Mouse (Mus musculus): ENCODE measurements around the gene Mau2. TPM values are rescaled to one million over a fixed set of nuclear protein-coding genes. Genes with fewer than 3 reads are reported as not detected.
A peak's percentile ranks its signal among the peaks of the same experiment; 100 is the strongest.

The Mau2 gene
- polyA plus RNA-seq, 1 experiment = 1.5 TPM

DNA sequence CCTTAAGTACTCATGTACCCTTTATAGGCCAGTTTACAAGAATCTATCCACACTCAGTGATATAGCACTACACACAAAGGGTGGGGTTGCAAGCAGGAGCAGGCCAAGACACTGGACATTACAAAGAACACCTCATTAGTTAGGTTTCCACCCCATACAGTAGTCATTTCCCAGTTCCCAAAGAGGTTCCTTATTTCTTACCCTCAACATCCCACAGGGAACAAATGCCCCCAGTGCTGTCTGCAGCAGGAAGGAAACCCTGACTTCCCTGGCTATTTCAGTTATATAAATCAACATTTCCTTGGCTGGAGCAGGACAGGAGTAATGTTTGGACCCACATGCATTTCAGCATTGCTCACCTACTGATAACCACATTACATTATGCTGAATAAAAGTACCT lies 54.8 kb downstream of the Mau2 start:
- no peak for TF ChIP-seq TAL1 (IDR thresholded peaks at IDR 0.05; ENCODE audit: low read length)
- no peak for TF ChIP-seq GATA1 (IDR thresholded peaks at IDR 0.05; ENCODE audit: low read length)
- Histone ChIP-seq H3K27me3 (ENCODE audit: control insufficient read depth) (no peaks in the 10 kb centered on the region), H3K4me3 (replicated peaks) (no peak overlapping the region), H3K36me3 (ENCODE audit: control insufficient read depth) (peaks cover 37% of the 10 kb centered on the region), H3K4me1 (ENCODE audit: control insufficient read depth) (peaks cover 21% of the 10 kb centered on the region), H3K9me3 (ENCODE audit: control insufficient read depth, low read length) (no peaks in the 10 kb centered on the region)

DNA sequence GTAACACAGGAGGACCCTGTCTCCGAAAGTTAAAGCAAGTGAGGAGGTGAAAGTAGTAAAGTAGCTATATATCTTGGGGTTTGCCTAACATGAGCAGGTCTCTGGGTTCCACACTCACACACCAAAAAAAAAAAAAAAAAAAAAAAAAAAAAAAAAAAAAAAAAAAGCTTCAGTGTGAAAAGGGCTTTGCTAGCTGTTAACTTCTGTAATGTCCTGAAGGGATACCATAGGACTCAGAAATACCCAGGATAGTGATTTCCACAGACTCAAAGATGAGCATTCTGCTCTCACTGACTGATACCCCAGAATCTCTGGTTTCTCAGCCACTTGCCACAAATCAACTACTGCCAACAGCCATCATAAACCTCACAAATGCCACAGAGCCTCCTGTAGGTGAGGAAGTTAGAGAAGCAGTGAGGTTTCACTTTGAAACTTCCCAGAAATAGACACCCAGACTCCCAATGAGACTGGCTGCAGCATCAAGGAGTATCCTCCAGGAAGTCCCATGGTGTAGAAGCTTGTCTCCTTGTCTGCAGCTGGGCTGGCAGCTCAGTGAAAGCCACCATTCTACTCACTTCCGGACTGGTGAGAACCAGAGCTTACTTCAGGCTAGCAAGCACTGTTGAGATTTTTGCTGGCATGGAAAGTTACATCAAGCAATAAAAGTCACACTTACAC lies 57.5 kb downstream of the Mau2 start:
- Histone ChIP-seq H3K36me3 (ENCODE audit: control insufficient read depth) (peaks cover 21% of the 10 kb centered on the region), H3K4me3 (replicated peaks) (no peak overlapping the region), H3K27me3 (ENCODE audit: control insufficient read depth) (no peaks in the 10 kb centered on the region), H3K9me3 (ENCODE audit: control insufficient read depth, low read length) (no peaks in the 10 kb centered on the region), H3K4me1 (ENCODE audit: control insufficient read depth) (peaks cover 14% of the 10 kb centered on the region)
- TF ChIP-seq GATA1 (IDR thresholded peaks at IDR 0.05; ENCODE audit: low read length) (no peak), TAL1 (IDR thresholded peaks at IDR 0.05; ENCODE audit: low read length) (no peak)

DNA sequence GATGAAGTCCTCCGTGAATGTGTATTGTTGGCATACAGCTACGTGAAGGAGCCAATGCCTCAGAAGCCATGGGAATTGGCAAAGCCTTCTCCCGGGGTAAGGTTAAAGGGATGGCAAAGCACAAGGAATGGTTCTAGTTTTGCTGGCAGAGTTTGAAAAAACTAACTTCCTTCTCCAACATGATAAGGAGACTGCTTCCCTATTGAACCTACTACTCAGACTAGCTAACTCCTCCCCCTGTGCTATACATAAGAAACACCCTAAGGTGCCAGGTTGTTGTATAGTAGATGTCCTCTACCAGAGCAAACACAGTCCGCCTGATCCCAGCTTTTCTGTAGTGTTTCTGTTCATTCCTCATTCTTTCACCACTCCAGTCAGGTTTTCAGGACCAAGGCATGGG lies 64.1 kb downstream of the Mau2 start:
- Histone ChIP-seq H3K4me1 (ENCODE audit: control insufficient read depth) (peaks cover 28% of the 10 kb centered on the region), H3K36me3 (ENCODE audit: control insufficient read depth) (peaks cover 18% of the 10 kb centered on the region), H3K4me3 (replicated peaks) (no peak overlapping the region), H3K9me3 (ENCODE audit: control insufficient read depth, low read length) (no peaks in the 10 kb centered on the region), H3K27me3 (ENCODE audit: control insufficient read depth) (no peaks in the 10 kb centered on the region)
- no peak for TF ChIP-seq TAL1 (IDR thresholded peaks at IDR 0.05; ENCODE audit: low read length)
- no peak for TF ChIP-seq GATA1 (IDR thresholded peaks at IDR 0.05; ENCODE audit: low read length)

DNA sequence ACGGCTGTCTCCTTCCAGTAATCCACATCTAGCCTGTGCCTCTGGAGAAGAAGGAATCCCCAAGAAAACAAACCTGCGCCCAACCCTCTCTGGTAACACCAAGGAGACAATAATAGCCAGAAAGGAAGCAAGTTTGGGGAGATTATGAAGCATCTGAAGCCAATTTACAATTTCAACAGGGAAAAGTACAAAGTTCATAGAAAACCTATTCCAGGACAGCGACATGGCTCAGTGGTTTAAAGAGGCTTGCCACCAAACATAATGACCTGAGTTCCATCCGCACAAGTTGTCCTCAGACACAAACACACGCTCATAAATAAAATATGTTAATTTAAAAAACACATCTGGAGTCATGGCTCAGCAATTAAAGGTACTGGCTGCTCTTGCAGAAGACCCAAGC lies 67.7 kb downstream of the Mau2 start:
- Histone ChIP-seq H3K4me3 (replicated peaks) (peak overlapping the region; percentile 87), H3K4me1 (ENCODE audit: control insufficient read depth) (peaks cover 54% of the 10 kb centered on the region), H3K36me3 (ENCODE audit: control insufficient read depth) (peaks cover 18% of the 10 kb centered on the region), H3K9me3 (ENCODE audit: control insufficient read depth, low read length) (no peaks in the 10 kb centered on the region), H3K27me3 (ENCODE audit: control insufficient read depth) (no peaks in the 10 kb centered on the region)
- TF ChIP-seq TAL1 (IDR thresholded peaks at IDR 0.05; ENCODE audit: low read length) (no peak), GATA1 (IDR thresholded peaks at IDR 0.05; ENCODE audit: low read length) (no peak)

DNA sequence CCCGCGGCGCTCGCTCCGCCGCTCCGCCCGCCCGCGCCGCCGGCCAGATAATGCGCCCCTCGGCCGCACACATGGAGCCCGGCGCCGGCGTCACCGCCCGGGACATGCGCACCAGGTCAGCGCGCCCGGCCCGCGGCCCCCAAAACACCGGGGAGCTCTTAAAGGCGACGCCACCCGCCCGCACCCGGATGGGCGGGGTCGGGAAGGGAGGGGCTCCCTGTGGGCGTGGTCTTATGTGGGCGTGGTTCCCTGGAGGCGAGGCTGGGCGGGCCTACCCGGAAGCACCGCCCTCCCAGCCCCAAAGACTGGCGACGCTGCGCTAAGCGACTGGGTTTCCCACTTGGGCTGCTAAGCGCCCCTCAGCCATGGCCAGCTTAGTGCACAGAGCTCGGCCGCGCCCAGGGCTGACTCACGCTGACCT lies 68.3 kb downstream of the Mau2 start:
- H3K27me3 ChIP-seq (ENCODE audit: control insufficient read depth) = no peaks in the 10 kb centered on the region
- H3K9me3 ChIP-seq (ENCODE audit: control insufficient read depth, low read length) = no peaks in the 10 kb centered on the region
- peaks cover 22% of the 10 kb centered on the region for H3K36me3 ChIP-seq (ENCODE audit: control insufficient read depth)
- peaks cover 56% of the 10 kb centered on the region for H3K4me1 ChIP-seq (ENCODE audit: control insufficient read depth)
- peak overlapping the region; percentile 87 for H3K4me3 ChIP-seq (replicated peaks)
- no peak for TF ChIP-seq GATA1 (IDR thresholded peaks at IDR 0.05; ENCODE audit: low read length)
- no peak for TF ChIP-seq TAL1 (IDR thresholded peaks at IDR 0.05; ENCODE audit: low read length)

DNA sequence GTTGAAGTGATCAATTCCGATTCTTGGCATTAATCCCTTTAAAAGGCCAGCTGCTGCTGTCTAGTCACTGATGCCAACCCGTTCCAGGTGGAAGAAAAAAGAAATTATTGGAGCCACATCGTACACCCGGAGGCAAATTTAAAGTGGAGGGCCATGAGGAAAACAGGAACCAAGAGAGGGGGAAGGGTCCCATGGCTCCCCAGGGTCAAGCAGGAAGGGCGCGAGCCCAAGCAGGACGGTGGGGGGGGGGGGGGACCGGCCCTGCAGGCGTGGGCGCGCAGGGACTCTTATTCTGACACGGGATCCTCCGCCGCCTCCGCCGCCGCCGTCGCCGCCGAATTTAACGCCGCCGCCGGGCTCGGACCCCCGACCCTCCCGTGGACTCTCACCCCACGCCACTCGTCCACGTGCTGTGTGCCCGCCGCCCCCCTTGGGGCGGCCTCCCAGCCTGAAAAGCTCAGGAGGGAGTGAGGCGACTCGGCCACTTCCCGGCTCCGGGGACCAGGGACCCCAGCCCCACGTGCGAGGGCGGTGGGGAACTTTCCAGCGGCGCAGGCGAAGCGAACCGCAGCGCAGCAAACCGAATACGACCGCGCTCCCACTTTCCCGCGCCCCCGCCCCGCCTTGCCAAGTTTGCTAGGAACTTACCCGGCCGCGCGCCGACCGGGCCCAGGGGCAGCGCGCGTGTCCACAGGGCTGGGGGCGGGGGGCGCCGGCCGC lies 68.9 kb downstream of the Mau2 start:
- Histone ChIP-seq H3K4me3 (replicated peaks) (peak overlapping the region; percentile 87), H3K4me1 (ENCODE audit: control insufficient read depth) (peaks cover 55% of the 10 kb centered on the region), H3K27me3 (ENCODE audit: control insufficient read depth) (no peaks in the 10 kb centered on the region), H3K9me3 (ENCODE audit: control insufficient read depth, low read length) (no peaks in the 10 kb centered on the region), H3K36me3 (ENCODE audit: control insufficient read depth) (peaks cover 19% of the 10 kb centered on the region)
- TF ChIP-seq TAL1 (IDR thresholded peaks at IDR 0.05; ENCODE audit: low read length) (no peak), GATA1 (IDR thresholded peaks at IDR 0.05; ENCODE audit: low read length) (no peak)

DNA sequence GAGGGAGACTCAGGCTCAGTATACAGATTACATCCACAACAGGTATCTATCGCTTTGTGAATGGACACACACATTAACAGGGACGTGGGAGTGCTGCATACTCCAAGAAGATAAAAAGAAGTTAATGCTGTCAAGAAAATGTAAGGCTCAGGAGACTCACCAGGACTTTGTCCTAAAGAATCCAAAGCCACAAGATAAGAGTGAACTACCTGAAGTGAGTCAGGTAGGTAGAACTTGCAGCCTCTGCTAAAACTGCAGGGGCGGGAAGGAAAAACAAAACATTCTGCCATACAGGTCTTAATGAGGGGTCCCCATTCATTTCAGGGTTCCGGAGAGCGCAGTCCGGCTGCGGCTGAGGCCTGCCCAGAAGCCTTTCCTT lies 69.5 kb downstream of the Mau2 start:
- peaks cover 56% of the 10 kb centered on the region for H3K4me1 ChIP-seq (ENCODE audit: control insufficient read depth)
- H3K4me3 ChIP-seq (replicated peaks) = peak overlapping the region; percentile 87
- H3K27me3 ChIP-seq (ENCODE audit: control insufficient read depth) = no peaks in the 10 kb centered on the region
- no peak for TF ChIP-seq GATA1 (IDR thresholded peaks at IDR 0.05; ENCODE audit: low read length)
- no peak for TF ChIP-seq TAL1 (IDR thresholded peaks at IDR 0.05; ENCODE audit: low read length)
- H3K9me3 ChIP-seq (ENCODE audit: control insufficient read depth, low read length) = no peaks in the 10 kb centered on the region
- H3K36me3 ChIP-seq (ENCODE audit: control insufficient read depth) = peaks cover 22% of the 10 kb centered on the region

DNA sequence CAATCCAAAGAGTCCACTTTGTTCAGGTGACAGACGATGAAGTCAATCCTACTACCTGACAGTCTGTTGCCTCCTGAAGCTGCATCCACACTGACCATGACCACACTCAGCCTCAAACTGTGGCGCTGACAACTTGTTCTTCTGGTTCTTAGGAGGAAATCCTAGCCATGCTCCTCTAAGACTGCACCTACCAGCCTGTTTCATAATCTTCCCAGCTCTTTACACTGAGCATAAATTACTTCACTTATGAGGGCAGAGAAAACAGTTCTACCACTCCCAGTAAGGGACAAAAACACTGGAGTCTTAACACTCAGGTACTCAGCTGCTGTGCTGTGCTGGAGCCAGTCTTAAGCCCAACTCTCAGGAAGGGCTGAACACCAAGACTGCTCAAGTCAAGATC lies 71.7 kb downstream of the Mau2 start:
- no peaks in the 10 kb centered on the region for H3K9me3 ChIP-seq (ENCODE audit: control insufficient read depth, low read length)
- peaks cover 61% of the 10 kb centered on the region for H3K4me1 ChIP-seq (ENCODE audit: control insufficient read depth)
- TF ChIP-seq TAL1 (IDR thresholded peaks at IDR 0.05; ENCODE audit: low read length) = no peak
- no peak for TF ChIP-seq GATA1 (IDR thresholded peaks at IDR 0.05; ENCODE audit: low read length)
- peaks cover 32% of the 10 kb centered on the region for H3K36me3 ChIP-seq (ENCODE audit: control insufficient read depth)
- no peak overlapping the region for H3K4me3 ChIP-seq (replicated peaks)
- no peaks in the 10 kb centered on the region for H3K27me3 ChIP-seq (ENCODE audit: control insufficient read depth)

DNA sequence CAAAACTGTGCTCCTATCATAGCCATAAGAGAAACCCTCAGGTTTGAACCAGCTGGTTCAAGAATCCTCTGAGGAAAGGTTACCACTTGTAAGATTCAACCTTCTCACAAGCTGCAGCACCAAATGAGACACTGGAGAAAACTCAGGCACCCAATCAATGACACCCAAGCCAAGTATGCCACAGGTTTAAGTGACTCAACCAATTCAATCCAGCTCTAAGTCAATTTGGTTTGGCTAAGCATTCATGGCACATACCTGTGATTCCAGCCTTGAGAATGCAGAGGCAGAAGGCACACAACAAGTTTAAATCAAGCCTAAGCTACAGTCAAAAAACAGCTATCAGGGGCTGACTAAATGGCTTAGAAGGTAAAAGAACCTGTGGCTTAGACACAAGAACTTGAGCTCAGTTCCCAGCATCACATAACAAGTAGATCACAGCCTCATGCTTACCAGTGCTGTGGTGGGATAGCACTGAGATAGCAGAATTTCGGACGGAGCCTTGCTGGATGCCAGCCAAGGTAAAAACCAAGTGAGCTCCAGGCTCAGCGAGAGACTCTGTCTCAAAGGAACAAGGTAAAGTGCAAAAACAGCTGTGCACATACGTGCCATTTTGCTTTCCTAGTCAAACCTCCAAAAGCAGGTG lies 75.1 kb downstream of the Mau2 start:
- Histone ChIP-seq H3K4me1 (ENCODE audit: control insufficient read depth) (peaks cover 38% of the 10 kb centered on the region), H3K4me3 (replicated peaks) (no peak overlapping the region), H3K27me3 (ENCODE audit: control insufficient read depth) (no peaks in the 10 kb centered on the region), H3K9me3 (ENCODE audit: control insufficient read depth, low read length) (no peaks in the 10 kb centered on the region), H3K36me3 (ENCODE audit: control insufficient read depth) (peaks cover 56% of the 10 kb centered on the region)
- no peak for TF ChIP-seq TAL1 (IDR thresholded peaks at IDR 0.05; ENCODE audit: low read length)
- no peak for TF ChIP-seq GATA1 (IDR thresholded peaks at IDR 0.05; ENCODE audit: low read length)

Other genes starting within 250 kb of the Mau2 start
- gene Gmip, start 234.1 kb downstream of the Mau2 start, polyA plus RNA-seq (2012) = 0.22 and 0.32 TPM in 2 replicates
- 0.01 TPM in 1 of 2 replicates, not detected in the other for gene Lpar2, start 220.3 kb downstream of the Mau2 start, polyA plus RNA-seq (2012)
- 0.13 and 0.24 TPM in 2 replicates for gene Pbx4, start 210.2 kb downstream of the Mau2 start, polyA plus RNA-seq (2012)
- not detected in 2 replicates for gene Cilp2, start 155.0 kb downstream of the Mau2 start, polyA plus RNA-seq (2012)
- 0.10 and 0.18 TPM in 2 replicates for gene Tssk6, start 140.6 kb downstream of the Mau2 start, polyA plus RNA-seq (2012)
- 18.1 and 19.7 TPM in 2 replicates for gene Ndufa13, start 140.2 kb downstream of the Mau2 start, polyA plus RNA-seq (2012)
- gene Yjefn3, start 140.0 kb downstream of the Mau2 start, polyA plus RNA-seq (2012) = 0.17 and 0.58 TPM in 2 replicates
- gene Gatad2a, start 46.4 kb downstream of the Mau2 start, polyA plus RNA-seq (2012) = 5.9 and 8.1 TPM in 2 replicates
- 4.0 TPM in 2 replicates for gene Sugp1, start 79 bp upstream of the Mau2 start, polyA plus RNA-seq (2012)
- 0.03 TPM in 1 of 2 replicates, not detected in the other for gene Tm6sf2, start 30.2 kb upstream of the Mau2 start, polyA plus RNA-seq (2012)
- gene Hapln4, start 40.7 kb upstream of the Mau2 start, polyA plus RNA-seq (2012) = not detected in 2 replicates
- gene Ncan, start 78.1 kb upstream of the Mau2 start, polyA plus RNA-seq (2012) = not detected in 2 replicates
- 0.21 and 0.41 TPM in 2 replicates for gene Nr2c2ap, start 88.6 kb upstream of the Mau2 start, polyA plus RNA-seq (2012)
- gene Rfxank, start 96.4 kb upstream of the Mau2 start, polyA plus RNA-seq (2012) = 1.8 and 2.5 TPM in 2 replicates
- 2.9 and 4.0 TPM in 2 replicates for gene Borcs8, start 96.8 kb upstream of the Mau2 start, polyA plus RNA-seq (2012)
- 0.14 and 0.29 TPM in 2 replicates for gene Mef2b, start 97.0 kb upstream of the Mau2 start, polyA plus RNA-seq (2012)
- gene Tmem161a, start 129.6 kb upstream of the Mau2 start, polyA plus RNA-seq (2012) = 9.0 and 11.2 TPM in 2 replicates
- gene Slc25a42, start 169.6 kb upstream of the Mau2 start, polyA plus RNA-seq (2012) = 2.6 and 2.9 TPM in 2 replicates
- gene Sugp2, start 191.5 kb upstream of the Mau2 start, polyA plus RNA-seq (2012) = 1.5 and 2.7 TPM in 2 replicates
- gene Armc6, start 191.7 kb upstream of the Mau2 start, polyA plus RNA-seq (2012) = 1.6 and 2.2 TPM in 2 replicates
- gene Homer3, start 240.1 kb upstream of the Mau2 start, polyA plus RNA-seq (2012) = 0.24 and 0.26 TPM in 2 replicates

Measured in erythroblast, embryonic 14.5 days (primary cell).